Mouse (Mus musculus): ENCODE measurements around the gene Tep1. TPM values are rescaled to one million over a fixed set of nuclear protein-coding genes. Genes with fewer than 3 reads are reported as not detected.
A peak's percentile ranks its signal among the peaks of the same experiment; 100 is the strongest.

Gene Tep1
- polyA plus RNA-seq, 1 experiment: 29.5 TPM

DNA sequence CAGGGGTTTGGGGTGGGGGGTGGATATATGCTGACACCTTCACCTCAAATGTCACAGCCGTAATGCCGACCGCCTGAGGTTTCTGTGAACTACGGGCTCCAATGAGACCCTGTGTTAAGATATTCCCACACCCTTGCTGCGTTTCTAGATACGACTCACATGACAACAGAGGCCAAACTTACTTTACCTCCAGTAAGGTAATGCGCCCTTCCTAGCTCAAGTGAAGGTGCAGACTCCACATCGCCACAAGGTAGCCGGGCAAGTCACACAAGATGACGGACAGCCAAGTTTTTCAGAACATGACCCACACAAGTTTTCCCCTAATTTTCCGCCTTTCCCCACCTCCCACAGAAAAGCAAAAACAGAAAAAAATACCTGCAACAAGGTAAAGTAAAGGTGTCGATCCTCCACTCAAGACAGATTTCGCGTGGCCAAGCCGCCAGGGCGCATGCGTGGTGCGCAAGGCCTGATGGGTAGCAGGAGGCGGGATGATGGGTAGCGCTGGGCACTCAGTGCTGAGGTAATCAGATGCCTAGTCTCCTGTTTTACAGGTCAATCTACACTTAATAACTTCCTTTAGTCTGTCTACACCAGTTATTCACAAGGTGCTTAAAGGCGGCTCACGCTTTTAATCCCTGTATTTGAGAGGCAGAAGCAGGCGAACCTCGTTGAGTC, 75.0 kb downstream of the Tep1 start:
- no peak for DNase-seq (ENCODE audit: low spot score)

DNA sequence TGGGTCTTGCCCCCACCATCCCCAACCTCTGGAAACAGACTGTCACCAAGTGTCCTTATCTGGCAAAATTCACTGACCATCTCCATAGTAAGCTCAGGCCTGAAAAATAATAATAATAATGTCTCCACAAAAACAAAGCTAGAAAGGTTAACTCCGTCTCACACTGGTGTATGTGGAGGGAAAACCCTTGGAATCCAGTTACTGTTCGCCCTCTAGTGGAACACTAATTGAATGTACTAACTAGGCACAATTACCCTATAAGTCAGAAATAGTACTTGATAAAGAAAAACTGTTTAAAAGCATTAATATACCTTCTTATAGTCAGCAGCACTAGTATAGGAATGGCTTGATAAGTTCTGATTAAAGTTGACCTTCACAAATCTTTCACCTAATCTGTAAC, 82.2 kb downstream of the Tep1 start:
- DNase-seq (ENCODE audit: low spot score): no peak

DNA sequence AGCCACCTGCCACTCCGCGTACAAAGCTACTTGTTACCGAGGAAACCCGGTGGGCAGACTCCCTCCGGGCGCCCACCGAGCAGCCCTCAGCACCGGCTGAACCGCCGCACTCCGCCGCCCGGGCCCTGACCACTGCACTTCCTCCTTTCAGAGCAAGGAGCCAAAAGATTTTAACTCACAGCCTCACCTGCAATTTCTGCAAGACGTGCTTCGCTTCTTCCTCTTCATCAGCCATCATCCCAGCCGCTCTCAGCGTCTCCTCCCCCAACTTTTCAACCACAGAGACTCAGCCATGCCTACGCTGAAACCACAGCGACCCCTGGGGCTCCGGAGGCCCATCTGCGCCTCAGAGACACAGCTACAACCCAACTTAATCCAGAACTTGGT, 85.1 kb downstream of the Tep1 start, which contains the start of gene Ttc5:
Gene Ttc5, minus strand, starts transcription at position 269 of the 387 bp plus-strand sequence.
- DNase-seq (ENCODE audit: low spot score): peak; percentile 83

DNA sequence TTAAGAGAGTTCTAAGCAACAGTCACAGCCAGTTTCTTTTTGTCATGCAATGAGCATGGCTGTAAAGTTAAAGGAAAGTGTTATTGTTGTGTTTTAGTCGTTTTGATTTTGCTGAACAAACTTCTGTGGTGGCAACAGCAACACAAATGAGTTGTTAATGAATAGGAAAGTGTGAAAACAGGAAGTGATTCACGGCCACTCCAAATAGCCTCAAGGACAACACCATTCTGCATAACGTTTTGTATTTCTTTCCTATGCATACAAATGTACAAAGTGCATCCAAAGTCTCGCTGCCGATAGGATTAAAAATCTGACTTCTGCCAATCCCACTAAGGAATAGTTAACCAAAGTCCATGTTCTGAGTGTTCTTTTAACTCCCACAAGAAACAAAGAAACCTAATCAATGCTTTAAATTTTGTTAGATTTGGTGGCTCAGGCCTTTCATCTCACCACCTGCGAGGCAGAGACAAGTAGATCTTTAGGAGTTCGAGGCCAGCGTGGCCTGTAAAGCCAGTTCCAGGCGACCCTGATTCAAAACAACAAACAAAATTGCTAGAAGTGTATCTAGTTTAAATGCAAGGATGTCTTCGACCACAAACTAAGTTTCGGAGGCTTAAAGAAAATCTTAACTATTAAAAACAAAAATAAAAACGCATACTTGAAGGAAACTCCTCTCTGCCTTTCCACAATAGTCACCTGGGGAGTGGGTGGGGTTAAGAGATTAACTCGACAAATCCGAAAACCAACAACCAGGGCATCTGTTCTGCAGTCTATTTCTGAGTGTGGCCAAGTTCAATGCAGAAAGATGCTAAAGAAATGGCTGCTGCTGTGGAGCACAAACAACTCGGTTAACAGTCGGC, 85.7 kb downstream of the Tep1 start:
- no peak for DNase-seq (ENCODE audit: low spot score)

DNA sequence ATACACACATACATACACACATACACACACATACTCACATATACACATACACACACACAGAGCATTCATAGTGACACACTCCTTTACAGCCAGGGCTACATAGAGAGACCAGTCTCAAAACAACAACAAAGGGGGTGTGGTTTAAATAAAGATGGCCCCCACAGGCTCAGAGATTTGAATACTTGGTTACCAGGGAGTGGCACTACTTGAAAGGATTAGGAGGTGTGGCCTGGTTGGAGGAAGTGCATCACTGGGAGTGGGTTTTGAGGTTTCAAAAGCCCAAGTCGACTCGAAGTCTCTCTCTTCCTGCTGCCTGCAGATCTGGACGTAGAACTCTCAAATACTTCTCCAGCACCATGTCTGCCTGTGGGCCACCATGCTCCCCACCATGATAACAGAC, 88.2 kb downstream of the Tep1 start:
- no peak for DNase-seq (ENCODE audit: low spot score)

Other genes with a start within 250 kb of the Tep1 start
- gene Olfr745, start 231.2 kb downstream of the Tep1 start, polyA plus RNA-seq (2012; rRNA removed): not detected in 2 replicates
- not detected in 2 replicates for gene Olfr746, start 223.5 kb downstream of the Tep1 start, polyA plus RNA-seq (2012; rRNA removed)
- gene Olfr747, start 177.4 kb downstream of the Tep1 start, polyA plus RNA-seq (2012; rRNA removed): not detected in 2 replicates
- not detected in 2 replicates for gene Olfr748, start 163.2 kb downstream of the Tep1 start, polyA plus RNA-seq (2012; rRNA removed)
- not detected in 2 replicates for gene Olfr749, start 125.5 kb downstream of the Tep1 start, polyA plus RNA-seq (2012; rRNA removed)
- gene Ttc5, start 85.0 kb downstream of the Tep1 start, polyA plus RNA-seq (2012; rRNA removed): 46.3 and 58.6 TPM in 2 replicates
- gene Ccnb1ip1, start 62.8 kb downstream of the Tep1 start, polyA plus RNA-seq (2012; rRNA removed): not detected in 2 replicates
- 55.8 and 64.0 TPM in 2 replicates for gene Parp2, start 62.7 kb downstream of the Tep1 start, polyA plus RNA-seq (2012; rRNA removed)
- gene Klhl33, start 26.9 kb upstream of the Tep1 start, polyA plus RNA-seq (2012; rRNA removed): 1.7 and 2.5 TPM in 2 replicates
- 75.6 and 84.0 TPM in 2 replicates for gene Osgep, start 54.3 kb upstream of the Tep1 start, polyA plus RNA-seq (2012; rRNA removed)
- gene Apex1, start 54.4 kb upstream of the Tep1 start, polyA plus RNA-seq (2012; rRNA removed): 56.6 and 59.1 TPM in 2 replicates
- gene Pip4p1, start 60.3 kb upstream of the Tep1 start, polyA plus RNA-seq (2012; rRNA removed): 79.4 and 104 TPM in 2 replicates
- 49.9 and 64.9 TPM in 2 replicates for gene Pnp, start 60.5 kb upstream of the Tep1 start, polyA plus RNA-seq (2012; rRNA removed)
- 45.7 and 54.1 TPM in 2 replicates for gene Gm49342, start 74.0 kb upstream of the Tep1 start, polyA plus RNA-seq (2012; rRNA removed)
- gene Pnp2, start 85.4 kb upstream of the Tep1 start, polyA plus RNA-seq (2012; rRNA removed): 2.6 and 3.7 TPM in 2 replicates
- gene Rnase10, start 137.2 kb upstream of the Tep1 start, polyA plus RNA-seq (2012; rRNA removed): 0.28 and 0.41 TPM in 2 replicates
- not detected in 2 replicates for gene Rnase9, start 171.3 kb upstream of the Tep1 start, polyA plus RNA-seq (2012; rRNA removed)
- gene Rnase11, start 179.6 kb upstream of the Tep1 start, polyA plus RNA-seq (2012; rRNA removed): not detected in 2 replicates
- 0.32 TPM in 1 of 2 replicates, not detected in the other for gene Rnase12, start 187.1 kb upstream of the Tep1 start, polyA plus RNA-seq (2012; rRNA removed)
- 0.06 TPM in 1 of 2 replicates, not detected in the other for gene Olfr750, start 203.9 kb upstream of the Tep1 start, polyA plus RNA-seq (2012; rRNA removed)
- gene Rnase4, start 220.5 kb upstream of the Tep1 start, polyA plus RNA-seq (2012; rRNA removed): 373 and 403 TPM in 2 replicates
- 60.1 and 64.0 TPM in 2 replicates for gene Ang, start 220.6 kb upstream of the Tep1 start, polyA plus RNA-seq (2012; rRNA removed)
- gene Eddm3b, start 243.9 kb upstream of the Tep1 start, polyA plus RNA-seq (2012; rRNA removed): 0.04 and 0.06 TPM in 2 replicates

Data from urinary bladder, adult 2 months (tissue).